Mouse (Mus musculus) embryonic fibroblast, embryonic 13.5 days (primary cell): ENCODE measurements around the gene Chd4. TPM values are rescaled to one million over a fixed set of nuclear protein-coding genes. Genes with fewer than 3 reads are reported as not detected.

Experiments
- H3K27ac ChIP-seq: 2 replicates; pipeline ENCODE4 v1.5.1; 2012; ENCODE audit warnings: low read length, control low read depth, inconsistent platforms; ENCODE audit not compliant: insufficient read depth
- H3K4me1 ChIP-seq: 2 replicates; pipeline ENCODE4 v1.6.1; 2011; ENCODE audit warnings: low read length; ENCODE audit not compliant: control insufficient read depth, insufficient read depth
- H3K4me3 ChIP-seq: 2 replicates; pipeline ENCODE4 v1.5.1; 2011; ENCODE audit warnings: mild to moderate bottlenecking, control low read depth, low read length; ENCODE audit not compliant: insufficient read depth
- CTCF ChIP-seq: IDR thresholded peaks from 2 replicates; pipeline ENCODE4 v1.5.1; 2011; ENCODE audit warnings: mild to moderate bottlenecking, control low read depth, low read length, moderate library complexity, borderline replicate concordance; ENCODE audit not compliant: insufficient read depth
- POLR2A ChIP-seq: IDR thresholded peaks from 2 replicates; pipeline ENCODE4 v1.6.1; 2011; ENCODE audit warnings: low read depth, mild to moderate bottlenecking, control low read depth, low read length, moderate library complexity
- polyA plus RNA-seq: library from polyadenylated mRNA; stranded (reverse); fragments of >200 nt; gene quantifications from 2 replicates; pipeline ENCODE4 v1.2.4, GENCODE M21; 2011; ENCODE audit warnings: low read depth; ENCODE audit not compliant: missing spikeins, insufficient read length

The Chd4 gene
- polyA plus RNA-seq, 1 experiment, result 156 TPM

- H3K4me3 ChIP-seq, result no peak overlapping the region
- no peak for TF ChIP-seq CTCF
- no peak for TF ChIP-seq POLR2A
- no peak overlapping the region for H3K27ac ChIP-seq
- peaks cover 5% of the 10 kb centered on the region; the same call in 1 of the 2 replicates for H3K4me1 ChIP-seq
Measured at GRCm38 (mm10) chr6:125148251-125148925, 52.6 kb downstream of the Chd4 start.

- no peak overlapping the region for H3K27ac ChIP-seq
- no peak for TF ChIP-seq POLR2A
- TF ChIP-seq CTCF, result no peak
Measured at GRCm38 (mm10) chr6:125148926-125149568, 53.3 kb downstream of the Chd4 start.

GRCm38 (mm10) chr6:125149569-125149950 lies 53.8 kb downstream of the Chd4 start:
- H3K4me1 ChIP-seq, result peaks cover 5% of the 10 kb centered on the region; the same call in 1 of the 2 replicates
- no peak overlapping the region for H3K27ac ChIP-seq
- TF ChIP-seq CTCF (no peak), POLR2A (no peak)
- no peak overlapping the region for H3K4me3 ChIP-seq

More at GRCm38 (mm10) chr6:125148926-125149568, 53.3 kb downstream of the Chd4 start:
- Histone ChIP-seq H3K4me1 (peaks cover 5% of the 10 kb centered on the region; the same call in 1 of the 2 replicates), H3K4me3 (no peak overlapping the region)

GRCm38 (mm10) chr6:125152212-125153017 lies 56.6 kb downstream of the Chd4 start:
- TF ChIP-seq CTCF (no peak), POLR2A (no peak)
- H3K4me1 ChIP-seq, result 0 out of 2 replicates have a peak, but pooled peaks cover 5% of the 10 kb centered on the region
- no peak overlapping the region for H3K27ac ChIP-seq
- no peak overlapping the region for H3K4me3 ChIP-seq

GRCm38 (mm10) chr6:125153018-125153389 lies 57.2 kb downstream of the Chd4 start:
- TF ChIP-seq POLR2A (no peak), CTCF (no peak)
- no peak overlapping the region for H3K27ac ChIP-seq
- H3K4me3 ChIP-seq, result no peak overlapping the region
- 0 out of 2 replicates have a peak, but pooled peaks cover 4% of the 10 kb centered on the region for H3K4me1 ChIP-seq

- TF ChIP-seq POLR2A, result no peak
- TF ChIP-seq CTCF, result no peak
- H3K4me3 ChIP-seq, result no peak overlapping the region
- no peak overlapping the region for H3K27ac ChIP-seq
- H3K4me1 ChIP-seq, result no peaks in the 10 kb centered on the region
Measured at GRCm38 (mm10) chr6:125153682-125154081, 57.9 kb downstream of the Chd4 start.

GRCm38 (mm10) chr6:125154550-125154949 lies 58.8 kb downstream of the Chd4 start:
- Histone ChIP-seq H3K27ac (no peak overlapping the region), H3K4me3 (no peak overlapping the region), H3K4me1 (no peaks in the 10 kb centered on the region)
- TF ChIP-seq POLR2A (no peak), CTCF (peak; percentile 10; the same call in 1 of the 2 replicates)

- peaks cover 2% of the 10 kb centered on the region; the same call in 1 of the 2 replicates for H3K4me1 ChIP-seq
- no peak overlapping the region for H3K27ac ChIP-seq
- H3K4me3 ChIP-seq, result no peak overlapping the region
- no peak for TF ChIP-seq CTCF
- no peak for TF ChIP-seq POLR2A
Measured at GRCm38 (mm10) chr6:125155262-125155661, 59.5 kb downstream of the Chd4 start.

- TF ChIP-seq POLR2A (no peak), CTCF (no peak)
Measured at GRCm38 (mm10) chr6:125156491-125156890, 60.7 kb downstream of the Chd4 start.

More at GRCm38 (mm10) chr6:125156491-125156890, 60.7 kb downstream of the Chd4 start:
- no peak overlapping the region for H3K27ac ChIP-seq
- peaks cover 7% of the 10 kb centered on the region; the same call in 1 of the 2 replicates for H3K4me1 ChIP-seq
- no peak overlapping the region for H3K4me3 ChIP-seq
